Mouse (Mus musculus): ENCODE measurements at regions not wholly inside any gene's neighbourhood (a gene's known extent, or its start where the extent isn't known, plus 50 kb on each side); places are given as distances from the start of the nearest gene placed in this dataset.

GRCm38 (mm10) chr10:113158988-113159387 is 230.2 kb upstream of the Atxn7l3b start:
- in situ Hi-C loops (cut with MboI; ENCODE audit: low pct_ligation_motif_present, low pct_unique_long_range_greater_than_20kb, low sequenced_read_pairs) = no loop called here
- H3K36me3 ChIP-seq (replicated peaks in 1 of 2; ENCODE audit: control insufficient read depth in 1 of 2, insufficient read depth in 1 of 2, low read length in 1 of 2) = no peaks in the 10 kb centered on the region
- no peak for DNase-seq (ENCODE audit: extremely low read depth)
- no peaks in the 10 kb centered on the region for H3K9me3 ChIP-seq (replicated peaks; ENCODE audit: low read length)
- no peak overlapping the region for H3K9ac ChIP-seq (ENCODE audit: insufficient read depth, low read depth)
- no peaks in the 10 kb centered on the region for H3K27me3 ChIP-seq (replicated peaks)
- TF ChIP-seq MAFK (IDR thresholded peaks at IDR 0.05; ENCODE audit: insufficient replicate concordance, low read length) (no peak), USF2 (conservative IDR thresholded peaks at IDR 0.05; ENCODE audit: low read depth, low read length) (no peak), HCFC1 (IDR thresholded peaks at IDR 0.05; ENCODE audit: low read depth, low read length) (no peak), NRF1 (IDR thresholded peaks at IDR 0.05; ENCODE audit: low read depth, low read length) (no peak), EP300 (IDR thresholded peaks at IDR 0.05; ENCODE audit: low read length) (no peak), UBTF (IDR thresholded peaks at IDR 0.05; ENCODE audit: low read depth, low read length) (no peak), ETS1 (conservative IDR thresholded peaks at IDR 0.05; ENCODE audit: low read depth, low read length) (no peak), JUND (conservative IDR thresholded peaks at IDR 0.05; ENCODE audit: low read depth, low read length) (no peak)
- no peaks in the 10 kb centered on the region for H3K4me1 ChIP-seq (ENCODE audit: control insufficient read depth in 1 of 2, insufficient read depth in 2 of 2)
- no peak overlapping the region for H3K4me2 ChIP-seq (ENCODE audit: insufficient read depth, low read depth, poor library complexity, severe bottlenecking)
- no peak overlapping the region for H3K4me3 ChIP-seq (replicated peaks in 1 of 3; ENCODE audit: low read depth in 2 of 3, low read length in 2 of 3, poor library complexity in 1 of 3)
- H3K79me2 ChIP-seq (replicated peaks; ENCODE audit: control insufficient read depth, extremely low read depth, insufficient read depth, poor library complexity, severe bottlenecking) = no peaks in the 10 kb centered on the region
- dilution Hi-C loops (cut with MboI; ENCODE audit: extremely low pct_ligation_motif_present, extremely low pct_unique_long_range_greater_than_20kb, low sequenced_read_pairs) = no loop called here
- no peak overlapping the region for H3K27ac ChIP-seq (ENCODE audit: insufficient read depth, low read depth)

DNA sequence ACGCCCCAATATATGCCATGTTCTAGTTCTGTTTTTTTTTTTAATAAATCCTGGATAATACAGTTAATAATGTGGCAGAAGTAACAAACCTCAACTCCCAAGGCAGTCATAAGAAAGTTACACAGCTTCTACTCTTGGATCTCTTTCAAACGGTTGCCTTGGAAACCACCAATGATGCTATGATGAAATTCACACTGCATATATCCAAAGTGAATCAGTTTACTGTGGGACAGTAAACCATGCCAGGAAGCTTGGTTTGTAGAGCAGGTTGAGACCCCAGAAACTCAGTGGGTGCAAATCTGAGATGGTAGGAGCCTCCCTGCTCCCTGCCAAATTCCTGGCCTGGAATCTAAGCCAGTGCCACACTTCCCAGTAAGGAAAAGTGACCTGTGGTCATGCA is 212.8 kb upstream of the Atxn7l3b start:
- dilution Hi-C loops (cut with MboI; ENCODE audit: extremely low pct_ligation_motif_present, extremely low pct_unique_long_range_greater_than_20kb, low sequenced_read_pairs) (no loop called here), in situ Hi-C loops (cut with MboI; ENCODE audit: low pct_ligation_motif_present, low pct_unique_long_range_greater_than_20kb, low sequenced_read_pairs) (no loop called here)
- Histone ChIP-seq H3K36me3 (replicated peaks in 1 of 2; ENCODE audit: control insufficient read depth in 1 of 2, insufficient read depth in 1 of 2, low read length in 1 of 2) (no peaks in the 10 kb centered on the region), H3K4me3 (replicated peaks in 1 of 3; ENCODE audit: low read depth in 2 of 3, low read length in 2 of 3, poor library complexity in 1 of 3) (no peak overlapping the region), H3K79me2 (replicated peaks; ENCODE audit: control insufficient read depth, extremely low read depth, insufficient read depth, poor library complexity, severe bottlenecking) (no peaks in the 10 kb centered on the region), H3K9me3 (replicated peaks; ENCODE audit: low read length) (peaks cover 3% of the 10 kb centered on the region), H3K4me1 (ENCODE audit: control insufficient read depth in 1 of 2, insufficient read depth in 2 of 2) (no peaks in the 10 kb centered on the region), H3K27me3 (replicated peaks) (no peaks in the 10 kb centered on the region), H3K27ac (ENCODE audit: insufficient read depth, low read depth) (no peak overlapping the region), H3K4me2 (ENCODE audit: insufficient read depth, low read depth, poor library complexity, severe bottlenecking) (no peak overlapping the region), H3K9ac (ENCODE audit: insufficient read depth, low read depth) (no peak overlapping the region)
- TF ChIP-seq USF1 (IDR thresholded peaks at IDR 0.05; ENCODE audit: low read depth, low read length) = no peak
- no peak for TF ChIP-seq JUND (conservative IDR thresholded peaks at IDR 0.05; ENCODE audit: low read depth, low read length)
- TF ChIP-seq ZKSCAN1 (IDR thresholded peaks at IDR 0.05; ENCODE audit: borderline replicate concordance, low read depth, low read length) = no peak
- TF ChIP-seq ELF1 (IDR thresholded peaks at IDR 0.05; ENCODE audit: low read depth, low read length) = no peak
- TF ChIP-seq USF2 (conservative IDR thresholded peaks at IDR 0.05; ENCODE audit: low read depth, low read length) = no peak
- TF ChIP-seq MEF2A (IDR thresholded peaks at IDR 0.05; ENCODE audit: borderline replicate concordance, low read depth, low read length) = no peak
- TF ChIP-seq UBTF (IDR thresholded peaks at IDR 0.05; ENCODE audit: low read depth, low read length) = no peak
- TF ChIP-seq TCF12 (IDR thresholded peaks at IDR 0.05; ENCODE audit: low read depth, low read length) = no peak
- no peak for TF ChIP-seq IRF4 (IDR thresholded peaks at IDR 0.05; ENCODE audit: low read depth, low read length)
- TF ChIP-seq ETS1 (conservative IDR thresholded peaks at IDR 0.05; ENCODE audit: low read depth, low read length) = no peak
- TF ChIP-seq RCOR1 (conservative IDR thresholded peaks at IDR 0.05; ENCODE audit: low read depth, low read length) = no peak
- no peak for TF ChIP-seq POLR2AphosphoS2 (IDR thresholded peaks at IDR 0.05; ENCODE audit: low read depth, low read length)
- no peak for TF ChIP-seq PAX5 (IDR thresholded peaks at IDR 0.05; ENCODE audit: low read length)
- no peak for TF ChIP-seq EP300 (IDR thresholded peaks at IDR 0.05; ENCODE audit: low read length)
- no peak for TF ChIP-seq CHD1 (IDR thresholded peaks at IDR 0.05; ENCODE audit: low read depth, low read length)
- no peak for TF ChIP-seq JUN (IDR thresholded peaks at IDR 0.05; ENCODE audit: insufficient read depth, low read depth, low read length)
- TF ChIP-seq RAD21 (IDR thresholded peaks at IDR 0.05; ENCODE audit: low read depth, low read length) = no peak
- no peak for TF ChIP-seq GABPA (IDR thresholded peaks at IDR 0.05; ENCODE audit: insufficient replicate concordance, low read depth, low read length)
- TF ChIP-seq BHLHE40 (IDR thresholded peaks at IDR 0.05; ENCODE audit: low read depth, low read length) = no peak
- TF ChIP-seq MAZ (IDR thresholded peaks at IDR 0.05; ENCODE audit: low read depth, low read length) = no peak
- DNase-seq (ENCODE audit: extremely low read depth) = no peak

All from CH12.LX (cell line).